Mouse (Mus musculus) left cerebral cortex, postnatal 4 days (tissue): ENCODE results near the gene Hjurp. TPM values are rescaled to one million over a fixed set of nuclear protein-coding genes. Genes with fewer than 3 reads are reported as not detected.

ENCODE experiments used
- total RNA-seq, 2 experiments: library from RNA; stranded (reverse); gene quantifications; 2 replicates each; pipeline ENCODE4 v1.2.3; 2021

Gene Hjurp
- total RNA-seq, 2 experiments from 2014 or later = 75.3 to 78.8 TPM

Other genes with a start within 250 kb of the Hjurp start
- gene Ugt1a10, start 222.2 kb downstream of the Hjurp start, total RNA-seq = not detected
- not detected for gene Ugt1a9, start 206.8 kb downstream of the Hjurp start, total RNA-seq
- not detected for gene Ugt1a8, start 189.8 kb downstream of the Hjurp start, total RNA-seq
- gene Ugt1a7c, start 182.6 kb downstream of the Hjurp start, total RNA-seq = under 1 TPM; 0.40 to 0.56 TPM
- not detected for gene Ugt1a6b, start 174.4 kb downstream of the Hjurp start, total RNA-seq
- under 1 TPM in 1 of 2 experiments, not detected in 1; 0.16 TPM for gene Ugt1a6a, start 142.8 kb downstream of the Hjurp start, total RNA-seq
- under 1 TPM in 1 of 2 experiments, not detected in 1; 0.36 TPM for gene Ugt1a5, start 111.6 kb downstream of the Hjurp start, total RNA-seq
- gene Ugt1a2, start 77.0 kb downstream of the Hjurp start, total RNA-seq = under 1 TPM in 1 of 2 experiments, not detected in 1; 0.38 TPM
- gene Dnajb3, start 71.9 kb downstream of the Hjurp start, total RNA-seq = 1 to 10 TPM; 4.9 to 5.9 TPM
- under 1 TPM in 1 of 2 experiments, not detected in 1; 0.34 TPM for gene Ugt1a1, start 65.7 kb downstream of the Hjurp start, total RNA-seq
- gene Mroh2a, start 50.6 kb downstream of the Hjurp start, total RNA-seq = under 1 TPM; 0.04 to 0.20 TPM
- 1 to 10 TPM in 1 of 2 experiments, under 1 TPM in 1; 0.82 to 1.2 TPM for gene Trpm8, start within 50 bp of the Hjurp start, total RNA-seq
- gene Spp2, start 129.3 kb upstream of the Hjurp start, total RNA-seq = under 1 TPM in 1 of 2 experiments, not detected in 1; 0.70 TPM
- gene Glrp1, start 232.4 kb upstream of the Hjurp start, total RNA-seq = not detected